In genomic region chr16:33731291-33731690, GRCm38 (mm10) we compare ENCODE assay signal across 16 mouse cellular contexts.
"Had no signal": no experiment of that assay in that cellular context is flagged by ENCODE, and none has a peak within 500 bp of the region (broad histone marks: within the 10 kb centered on the region; RNA-seq: fewer than 3 reads in every experiment).

No protein-coding gene starts in this region.

- H3K4me2 ChIP-seq: limb, embryonic 12.5 days; liver, embryonic 15.5 days; midbrain, embryonic 11.5 days; midbrain, embryonic 15.5 days; neural tube, embryonic 12.5 days had no signal

- H3K27ac ChIP-seq: left cerebral cortex, adult 2 months; limb, embryonic 12.5 days; liver, embryonic 15.5 days; macrophage; midbrain, embryonic 15.5 days; neural tube, embryonic 12.5 days; stomach, postnatal 0 days had no signal

- H3K36me3 ChIP-seq: midbrain, embryonic 15.5 days had no signal

- ATAC-seq: midbrain, embryonic 15.5 days had no signal

- H3K4me3 ChIP-seq: left cerebral cortex, adult 2 months; limb, embryonic 12.5 days; liver, embryonic 15.5 days; megakaryocyte, embryonic 14.5 days; midbrain, embryonic 15.5 days; neural tube, embryonic 12.5 days had no signal

- H3K27me3 ChIP-seq: limb, embryonic 12.5 days; liver, embryonic 15.5 days; midbrain, embryonic 15.5 days; neural tube, embryonic 12.5 days had no signal

- H3K9me3 ChIP-seq: limb, embryonic 12.5 days; liver, embryonic 15.5 days; megakaryocyte, embryonic 14.5 days; midbrain, embryonic 15.5 days; neural tube, embryonic 12.5 days had no signal

- DNase-seq: kidney, adult 8-10 months; kidney, postnatal 25 days; liver; lung, adult 2 months; lung, postnatal 10 days; thymus, adult 18-20 months; thymus, postnatal 14 days had no signal

- H3K9ac ChIP-seq: limb, embryonic 12.5 days; liver, embryonic 15.5 days; midbrain, embryonic 15.5 days; neural tube, embryonic 12.5 days had no signal
